Mouse (Mus musculus): Measurements from ENCODE around the gene Rxfp2. TPM values are rescaled to one million over a fixed set of nuclear protein-coding genes. Genes with fewer than 3 reads are reported as not detected.

The Rxfp2 gene
- polyA plus RNA-seq, 1 experiment from 2014 or later = 0.41 TPM

Other genes with a start within 250 kb of the Rxfp2 start
- gene Fry, start 100.0 kb downstream of the Rxfp2 start, polyA plus RNA-seq (2015; fragmentation: Nextera tagmentation; extraction: Ambion mirVana) = 8.9 and 10.8 TPM in 2 replicates

All from limb, embryonic 13.5 days (tissue).